Mouse (Mus musculus) left cerebral cortex, postnatal 14 days (tissue): ENCODE measurements around the gene Clec2d. TPM values are rescaled to one million over a fixed set of nuclear protein-coding genes. Genes with fewer than 3 reads are reported as not detected.
"Not testable (repeated sequence)": the region's sequence is repeated elsewhere in the genome, so short reads cannot be mapped to it uniquely, and the experiment has no call there.

Experiments
- DNase-seq, 2 experiments: peaks; one replicate each; pipeline ENCODE4 v3.0.0; 2021 to 2022; ENCODE audit warnings: low spot score in 2 of 2, mixed read lengths in 1 of 2
- intact Hi-C: fragments of 180-260 bp; cut with DNase I; formaldehyde crosslinking; loops from one replicate; pipeline ENCODE4 v1.15.1; 2025
- long read RNA-seq, 2 experiments: library from polyadenylated mRNA; stranded (forward); transcript quantifications; one replicate each; pipeline ENCODE4 v2.0.0; 2021
- total RNA-seq, 2 experiments: library from RNA; stranded (reverse); gene quantifications; 2 replicates each; pipeline ENCODE4 v1.2.3; 2021

Clec2d gene
- total RNA-seq: 1 to 10 TPM; 6.1 to 8.0 TPM
- long read RNA-seq, experiment 1: 0 reads
- long read RNA-seq, experiment 2: 0 reads

GRCm38 (mm10) chr6:129180403-129181169, at the start of gene Clec2d:
TSS of gene Clec2d (plus strand) at chr6:129180615.
- intact Hi-C loops: loop anchor here (5.0 to 10.0 kb wide), 3 partner anchors 57 to 286 kb away; partner anchors contain the start of gene BC035044

GRCm38 (mm10) chr6:129132604-129133341, 47.6 kb upstream of the Clec2d start:
- intact Hi-C loops: no loop called here

More at GRCm38 (mm10) chr6:129180403-129181169, at the start of gene Clec2d:
- peak; percentile 52 to 54 for DNase-seq

GRCm38 (mm10) chr6:129146812-129147211, 33.6 kb upstream of the Clec2d start:
- intact Hi-C loops: no loop called here

More at GRCm38 (mm10) chr6:129132604-129133341, 47.6 kb upstream of the Clec2d start:
- no peak for DNase-seq

GRCm38 (mm10) chr6:129160103-129160502, 20.3 kb upstream of the Clec2d start:
- no peak for DNase-seq
- intact Hi-C loops: no loop called here

More at GRCm38 (mm10) chr6:129146812-129147211, 33.6 kb upstream of the Clec2d start:
- DNase-seq: peak in 1 of 2 experiments; percentile 7

GRCm38 (mm10) chr6:129161136-129161535, 19.3 kb upstream of the Clec2d start:
- intact Hi-C loops: no loop called here
- no peak for DNase-seq

- DNase-seq: no peak
- intact Hi-C loops: no loop called here
Measured at GRCm38 (mm10) chr6:129161951-129162350, 18.5 kb upstream of the Clec2d start.

GRCm38 (mm10) chr6:129162587-129163159, 17.7 kb upstream of the Clec2d start:
- intact Hi-C loops: no loop called here
- DNase-seq: no peak

- no peak for DNase-seq
Measured at GRCm38 (mm10) chr6:129163606-129164005, 16.8 kb upstream of the Clec2d start.

GRCm38 (mm10) chr6:129170925-129171324, 9.5 kb upstream of the Clec2d start:
- DNase-seq: no peak
- intact Hi-C loops: no loop called here

More at GRCm38 (mm10) chr6:129163606-129164005, 16.8 kb upstream of the Clec2d start:
- intact Hi-C loops: no loop called here

GRCm38 (mm10) chr6:129171675-129172074, 8.7 kb upstream of the Clec2d start:
- no peak for DNase-seq
- intact Hi-C loops: no loop called here

- intact Hi-C loops: no loop called here
- no peak for DNase-seq
Measured at GRCm38 (mm10) chr6:129174836-129175235, 5.6 kb upstream of the Clec2d start.

- no peak for DNase-seq
- intact Hi-C loops: no loop called here
Measured at GRCm38 (mm10) chr6:129175612-129176011, 4.8 kb upstream of the Clec2d start.

GRCm38 (mm10) chr6:129176621-129177020, 3.8 kb upstream of the Clec2d start:
- intact Hi-C loops: no loop called here
- DNase-seq: no peak

GRCm38 (mm10) chr6:129179281-129179680, 1.1 kb upstream of the Clec2d start:
- DNase-seq: no peak
- intact Hi-C loops: no loop called here

- DNase-seq: not testable (repeated sequence)
- intact Hi-C loops: loop anchor here (5.0 to 10.0 kb wide), 3 partner anchors 57 to 285 kb away; partner anchors contain the start of gene BC035044
Measured at GRCm38 (mm10) chr6:129179831-129180230, 584 bp upstream of the Clec2d start.

- no peak for DNase-seq
- intact Hi-C loops: loop anchor here (5.0 to 10.0 kb wide), 3 partner anchors 56 to 286 kb away; partner anchors contain the start of gene BC035044
Measured at GRCm38 (mm10) chr6:129181249-129181648, 834 bp downstream of the Clec2d start.

GRCm38 (mm10) chr6:129181683-129182082, 1.3 kb downstream of the Clec2d start:
- intact Hi-C loops: loop anchor here (5.0 to 10.0 kb wide), 3 partner anchors 56 to 287 kb away; partner anchors contain the start of gene BC035044
- peak in 1 of 2 experiments; percentile 8 for DNase-seq

GRCm38 (mm10) chr6:129182518-129182917, 2.1 kb downstream of the Clec2d start:
- intact Hi-C loops: loop anchor here (5.0 to 10.0 kb wide), 3 partner anchors 55 to 288 kb away; partner anchors contain the start of gene BC035044
- no peak for DNase-seq

GRCm38 (mm10) chr6:129184001-129184400, 3.6 kb downstream of the Clec2d start:
- intact Hi-C loops: loop anchor here (5.0 to 10.0 kb wide), 3 partner anchors 53 to 289 kb away; partner anchors contain the start of gene BC035044
- not testable (repeated sequence) for DNase-seq
